Mouse (Mus musculus): ENCODE measurements around the gene 1810049J17Rik. TPM values are rescaled to one million over a fixed set of nuclear protein-coding genes. Genes with fewer than 3 reads are reported as not detected.

1810049J17Rik gene
- total and polyA plus RNA-seq, 3 experiments = 23.9 TPM; not detected in 2

DNA sequence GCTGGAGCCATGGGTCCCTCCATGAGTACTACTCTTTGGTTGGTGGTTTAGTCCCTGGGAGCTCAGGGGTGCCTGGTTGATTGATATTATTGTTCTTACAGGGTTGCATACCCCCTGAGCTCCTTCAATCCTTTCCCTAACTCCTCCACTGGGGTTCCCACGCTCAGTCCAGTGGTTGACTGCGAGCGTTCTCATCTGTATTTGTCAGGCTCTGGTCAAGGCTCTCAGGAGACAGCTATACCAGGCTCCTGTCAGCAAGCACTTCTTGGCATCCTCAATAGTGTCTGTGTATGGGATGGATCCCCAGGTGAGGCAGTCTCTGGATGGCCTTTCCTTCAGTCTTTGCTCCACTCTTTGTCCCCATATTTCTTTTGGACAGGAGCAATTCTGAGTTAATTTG, 25.2 kb upstream of the 1810049J17Rik start:
- H3K79me2 ChIP-seq (ENCODE audit: control insufficient read depth, insufficient read depth, low read length, poor library complexity) = peaks cover 16% of the 10 kb centered on the region
- no peak overlapping the region for H3K4me3 ChIP-seq (ENCODE audit: control insufficient read depth in 1 of 2, insufficient read depth in 1 of 2, low read depth in 2 of 2, low read length in 2 of 2)
- no peak overlapping the region for H3K9ac ChIP-seq (ENCODE audit: control insufficient read depth, low read depth, low read length, poor library complexity, severe bottlenecking)
- H3K9me3 ChIP-seq (replicated peaks; ENCODE audit: insufficient read depth, low read length) = no peaks in the 10 kb centered on the region
- no peaks in the 10 kb centered on the region for H3K27me3 ChIP-seq (ENCODE audit: control insufficient read depth in 1 of 2, insufficient read depth in 2 of 2, low read length in 2 of 2)
- DNase-seq (ENCODE audit: low read depth, low spot score) = no peak
- H3K27ac ChIP-seq (ENCODE audit: control insufficient read depth, low read depth, low read length) = no peak overlapping the region
- H3K36me3 ChIP-seq (ENCODE audit: control insufficient read depth in 1 of 2, insufficient read depth in 2 of 2, low read length in 2 of 2) = peaks cover 9 to 51% of the 10 kb centered on the region in 2 experiments
- H3K4me1 ChIP-seq (ENCODE audit: control insufficient read depth in 1 of 2, insufficient read depth in 2 of 2, low read length in 2 of 2) = peaks cover 4 to 6% of the 10 kb centered on the region in 2 experiments
- TF ChIP-seq SMC3 (IDR thresholded peaks at IDR 0.05; ENCODE audit: low read depth, low read length) (no peak), HCFC1 (IDR thresholded peaks at IDR 0.05; ENCODE audit: low read depth, low read length) (no peak), ZNF384 (IDR thresholded peaks at IDR 0.05; ENCODE audit: low read depth, low read length) (no peak), UBTF (IDR thresholded peaks at IDR 0.05; ENCODE audit: borderline replicate concordance, insufficient read depth, low read depth, low read length) (no peak), ZKSCAN1 (IDR thresholded peaks at IDR 0.05; ENCODE audit: low read depth, low read length) (no peak), SIN3A (IDR thresholded peaks at IDR 0.05; ENCODE audit: low read length) (no peak), TAL1 (IDR thresholded peaks at IDR 0.05; ENCODE audit: low read length) (no peak), JUND (IDR thresholded peaks at IDR 0.05; ENCODE audit: low read depth, low read length) (no peak), POLR2AphosphoS5 (IDR thresholded peaks at IDR 0.05; ENCODE audit: borderline replicate concordance, low read depth, low read length) (no peak), ETS1 (IDR thresholded peaks at IDR 0.05; ENCODE audit: low read depth, low read length) (no peak)

- no peak for TF ChIP-seq ELF1 (IDR thresholded peaks at IDR 0.05; ENCODE audit: low read depth, low read length)
- no peak for TF ChIP-seq RCOR1 (IDR thresholded peaks at IDR 0.05; ENCODE audit: low read depth, low read length)
- no peak for TF ChIP-seq CTCF (IDR thresholded peaks at IDR 0.05 in 2 of 3, conservative IDR thresholded peaks at IDR 0.05 in 1 of 3; ENCODE audit: control insufficient read depth in 1 of 3, insufficient read depth in 1 of 3, low read depth in 2 of 3, low read length in 3 of 3, poor library complexity in 1 of 3, severe bottlenecking in 1 of 3)
- no peak for TF ChIP-seq ZMIZ1 (IDR thresholded peaks at IDR 0.05; ENCODE audit: low read depth, low read length)
- TF ChIP-seq ZKSCAN1 (IDR thresholded peaks at IDR 0.05; ENCODE audit: low read depth, low read length) = no peak
- no peak for TF ChIP-seq CHD1 (IDR thresholded peaks at IDR 0.05; ENCODE audit: low read depth, low read length)
- no peak for TF ChIP-seq MXI1 (IDR thresholded peaks at IDR 0.05; ENCODE audit: low read depth, low read length)
- no peak for TF ChIP-seq MEF2A (IDR thresholded peaks at IDR 0.05; ENCODE audit: extremely low read depth, insufficient replicate concordance, low read depth, low read length, poor library complexity, severe bottlenecking)
- no peak for TF ChIP-seq BHLHE40 (IDR thresholded peaks at IDR 0.05; ENCODE audit: borderline replicate concordance, low read depth, low read length)
- TF ChIP-seq NELFE (IDR thresholded peaks at IDR 0.05; ENCODE audit: low read depth, low read length) = no peak
- TF ChIP-seq RAD21 (IDR thresholded peaks at IDR 0.05; ENCODE audit: low read depth, low read length) = no peak
- no peak for TF ChIP-seq TAL1 (IDR thresholded peaks at IDR 0.05; ENCODE audit: low read length)
- no peak for TF ChIP-seq USF2 (IDR thresholded peaks at IDR 0.05; ENCODE audit: borderline replicate concordance in 1 of 2, insufficient read depth in 1 of 2, low read depth in 1 of 2, low read length in 2 of 2)
- H3K79me2 ChIP-seq (ENCODE audit: control insufficient read depth, insufficient read depth, low read length, poor library complexity) = peaks cover 36% of the 10 kb centered on the region
- no peaks in the 10 kb centered on the region for H3K9me3 ChIP-seq (replicated peaks; ENCODE audit: insufficient read depth, low read length)
- peak overlapping the region; percentile 99 for H3K27ac ChIP-seq (ENCODE audit: control insufficient read depth, low read depth, low read length)
- peak overlapping the region; percentile 2 to 13; a peak in 2 of 4 replicates for H3K4me3 ChIP-seq (ENCODE audit: control insufficient read depth in 1 of 2, insufficient read depth in 1 of 2, low read depth in 2 of 2, low read length in 2 of 2)
- no peaks in the 10 kb centered on the region for H3K27me3 ChIP-seq (ENCODE audit: control insufficient read depth in 1 of 2, insufficient read depth in 2 of 2, low read length in 2 of 2)
- peaks cover 25 to 62% of the 10 kb centered on the region in 2 experiments for H3K36me3 ChIP-seq (ENCODE audit: control insufficient read depth in 1 of 2, insufficient read depth in 2 of 2, low read length in 2 of 2)
- H3K4me1 ChIP-seq (ENCODE audit: control insufficient read depth in 1 of 2, insufficient read depth in 2 of 2, low read length in 2 of 2) = peaks cover 35 to 47% of the 10 kb centered on the region in 2 experiments
- no peak for DNase-seq (ENCODE audit: low read depth, low spot score)
- peak overlapping the region; percentile 59 for H3K9ac ChIP-seq (ENCODE audit: control insufficient read depth, low read depth, low read length, poor library complexity, severe bottlenecking)
Observed at GRCm38 (mm10) chr15:12341401-12341758, 19.7 kb upstream of the 1810049J17Rik start.

Measured in MEL (cell line).